Mouse (Mus musculus) CD8-positive naive resting alpha-beta T cell, adult 2 months (primary cell): ENCODE data around the gene Apbb1ip.
"Not testable (repeated sequence)": the region's sequence is repeated elsewhere in the genome, so short reads cannot be mapped to it uniquely, and the experiment has no call there.

Source experiments
- DNase-seq, 2 experiments: peaks; one replicate each; pipeline ENCODE4 v3.0.0; 2022; ENCODE audit warnings: low read depth in 2 of 2, low spot score in 2 of 2

Apbb1ip gene

DNA sequence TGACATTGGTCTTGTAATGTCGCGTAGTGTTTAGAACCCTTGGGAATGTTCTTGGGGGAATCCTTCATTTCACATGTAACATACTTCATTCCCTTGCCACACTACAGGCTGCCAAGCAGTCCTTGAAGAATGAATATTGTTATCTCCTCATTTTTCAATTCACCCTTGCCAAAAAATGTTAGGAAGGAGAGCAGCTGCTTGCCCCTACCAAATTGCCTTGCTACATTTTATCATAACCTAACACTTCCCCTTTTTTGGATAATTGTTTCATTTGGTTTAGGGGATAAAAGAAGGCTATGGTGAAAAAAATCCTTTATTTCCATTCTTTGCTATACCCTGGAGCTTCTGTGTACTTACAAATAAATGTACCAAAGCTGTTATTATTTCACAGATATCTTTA is 41.8 kb downstream of the Apbb1ip start:
- DNase-seq: no peak

DNA sequence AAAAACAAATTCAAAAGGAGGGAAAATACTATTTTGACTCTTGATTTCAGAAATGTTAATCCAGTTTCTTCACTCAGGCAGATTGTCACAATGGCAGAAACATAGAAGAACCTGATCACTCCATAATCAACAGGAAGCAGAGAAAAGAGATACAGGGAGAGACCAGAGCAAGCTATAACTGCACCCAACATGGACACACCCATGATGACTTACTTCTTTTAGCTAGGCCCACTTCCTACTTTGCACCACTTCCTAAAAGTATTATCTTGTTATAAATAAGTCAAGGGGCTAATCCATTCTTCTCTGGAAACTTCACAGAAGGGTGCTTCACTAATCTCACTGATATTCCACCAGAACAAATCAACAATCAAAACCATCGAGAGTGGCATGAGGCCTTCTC is 42.3 kb downstream of the Apbb1ip start:
- DNase-seq: no peak

DNA sequence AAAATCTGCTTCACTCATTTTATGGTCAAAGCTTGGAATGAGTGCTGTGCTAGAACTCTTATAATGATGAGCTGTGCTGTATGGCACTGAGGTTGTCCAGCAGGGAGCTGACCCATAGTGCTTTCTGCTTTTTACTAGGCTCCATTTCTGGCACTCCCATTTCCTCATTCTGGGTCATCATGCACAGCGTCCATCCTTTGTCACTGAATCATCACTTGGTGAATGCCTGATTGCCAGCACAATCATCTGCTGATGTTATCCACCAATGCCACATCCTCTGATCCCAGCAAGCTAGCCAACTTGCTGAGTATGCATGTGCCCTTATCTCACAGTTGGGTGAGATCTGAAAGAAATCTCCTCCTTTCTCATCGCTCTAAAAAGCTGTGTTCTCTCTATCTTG is 48.4 kb downstream of the Apbb1ip start:
- no peak for DNase-seq

DNA sequence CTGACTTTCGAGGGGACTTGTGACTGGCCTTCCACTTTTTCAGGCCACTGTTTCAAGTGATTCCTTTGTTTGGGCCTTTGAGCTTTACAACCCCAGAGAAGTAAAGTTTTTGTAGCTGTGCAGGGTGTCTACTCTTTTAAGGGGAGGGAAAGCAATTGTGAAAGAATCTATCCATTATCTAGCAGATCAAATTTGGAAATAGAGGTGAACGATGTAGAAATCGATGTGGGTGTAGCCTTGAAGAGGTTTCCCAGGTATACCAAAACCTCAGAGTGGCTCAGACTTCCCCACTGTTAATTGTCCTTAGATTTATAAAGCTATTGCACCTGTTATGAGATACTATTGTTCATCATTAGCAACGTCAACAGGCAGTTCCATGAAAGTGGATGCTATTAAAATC is 71.6 kb downstream of the Apbb1ip start:
- no peak for DNase-seq

DNA sequence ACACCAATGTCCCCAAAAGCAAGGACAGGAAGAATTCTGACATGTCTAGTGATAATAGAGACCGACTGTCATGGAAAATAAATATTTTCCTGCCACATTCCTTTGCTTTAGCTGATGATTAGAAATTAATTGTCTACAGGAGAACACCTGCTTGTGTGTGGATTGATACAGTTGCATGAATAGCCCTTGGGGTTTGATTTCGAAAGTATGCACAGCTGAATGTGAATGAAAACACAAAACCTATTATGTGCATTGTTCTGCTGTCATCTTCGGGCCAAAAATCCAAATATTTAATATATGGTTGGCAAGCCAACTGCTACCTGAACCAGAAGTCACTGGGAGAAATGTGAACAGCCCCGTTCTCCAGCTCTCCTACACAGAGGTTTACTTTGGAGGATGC is 78.0 kb downstream of the Apbb1ip start:
- DNase-seq: no peak

DNA sequence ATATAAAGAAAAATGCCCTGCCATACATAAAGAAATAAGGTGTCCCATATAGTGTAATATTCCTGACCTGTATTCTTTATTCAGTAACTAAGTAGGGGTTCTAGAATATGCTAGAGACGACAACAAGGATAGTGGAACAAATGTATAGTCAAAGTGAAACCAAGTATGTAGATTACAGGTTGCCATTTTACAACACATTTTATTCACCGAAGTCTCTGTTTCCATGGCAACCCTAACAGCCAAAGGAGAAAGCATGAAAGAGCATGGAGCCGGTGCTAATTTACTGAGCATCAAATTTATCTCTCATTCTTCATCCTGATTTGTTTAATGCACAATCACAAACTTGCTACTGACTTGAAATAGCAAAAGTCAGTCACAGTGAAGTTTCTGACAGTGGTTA is 83.6 kb downstream of the Apbb1ip start:
- no peak for DNase-seq

DNA sequence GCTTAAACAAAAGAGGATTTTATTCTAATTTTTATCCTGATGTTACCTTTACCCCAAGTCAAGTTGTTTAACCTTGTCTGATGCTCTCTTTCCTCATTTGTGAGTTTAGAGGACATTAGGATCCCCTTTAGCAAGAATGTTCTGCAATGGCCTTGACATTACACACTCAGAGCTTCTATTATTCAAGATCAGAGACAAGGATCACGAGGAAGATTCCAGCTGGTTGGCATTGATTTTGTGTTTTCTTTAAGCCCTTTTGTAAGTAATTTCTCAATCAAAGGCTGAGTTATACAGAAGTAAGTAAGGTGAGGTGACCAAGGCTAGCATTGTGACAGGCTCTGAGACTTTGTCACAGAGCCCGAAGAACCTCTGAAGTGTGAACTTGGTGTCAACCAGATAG is 88.3 kb downstream of the Apbb1ip start:
- no peak for DNase-seq

DNA sequence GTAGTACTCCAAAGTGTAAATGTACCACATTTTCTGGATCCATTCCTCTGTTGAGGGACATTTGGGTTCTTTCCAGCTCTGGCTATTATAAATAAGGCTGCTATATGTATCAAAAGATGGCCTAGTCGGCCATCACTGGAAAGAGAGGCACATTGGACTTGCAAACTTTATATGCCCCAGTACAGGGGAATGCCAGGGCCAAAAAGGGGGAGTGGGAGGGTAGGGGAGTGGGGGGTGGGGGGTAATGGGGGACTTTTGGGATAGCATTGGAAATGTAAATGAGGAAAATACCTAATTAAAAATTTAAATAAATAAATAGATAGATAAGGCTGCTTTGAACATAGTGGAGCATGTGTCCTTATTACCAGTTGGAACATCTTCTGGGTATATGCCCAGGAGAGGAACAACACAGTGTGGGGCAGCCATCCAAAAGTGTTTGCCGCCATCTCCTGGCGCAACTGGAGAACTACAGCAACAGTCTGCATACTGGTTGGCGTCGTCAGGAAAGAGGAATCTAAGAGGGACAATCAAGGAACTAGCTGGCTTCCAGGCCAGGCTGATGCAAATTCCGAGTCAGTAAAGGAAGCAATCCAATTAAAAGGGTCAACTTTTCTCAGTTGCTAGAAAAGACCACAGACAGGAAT is 90.6 kb downstream of the Apbb1ip start:
- DNase-seq: peak; percentile 30 to 48

DNA sequence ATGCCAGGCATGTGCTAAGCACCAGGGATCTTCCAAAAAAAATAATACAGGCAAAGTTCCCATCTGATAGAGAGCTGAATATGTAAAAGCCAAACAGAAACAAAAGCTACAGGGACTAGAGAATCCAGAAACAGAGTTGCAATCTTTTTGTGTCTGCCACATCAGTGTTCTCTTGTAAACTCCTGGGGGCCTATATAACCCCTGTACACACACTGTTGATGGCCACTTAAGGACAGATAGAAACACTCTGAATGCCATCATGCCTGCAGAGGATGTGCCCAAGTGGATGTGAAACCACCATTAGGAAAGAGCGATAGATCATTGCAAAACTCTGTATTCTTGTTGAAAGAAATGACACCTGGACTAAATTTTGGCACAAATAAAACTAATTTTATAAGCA is 91.9 kb downstream of the Apbb1ip start:
- DNase-seq: no peak

DNA sequence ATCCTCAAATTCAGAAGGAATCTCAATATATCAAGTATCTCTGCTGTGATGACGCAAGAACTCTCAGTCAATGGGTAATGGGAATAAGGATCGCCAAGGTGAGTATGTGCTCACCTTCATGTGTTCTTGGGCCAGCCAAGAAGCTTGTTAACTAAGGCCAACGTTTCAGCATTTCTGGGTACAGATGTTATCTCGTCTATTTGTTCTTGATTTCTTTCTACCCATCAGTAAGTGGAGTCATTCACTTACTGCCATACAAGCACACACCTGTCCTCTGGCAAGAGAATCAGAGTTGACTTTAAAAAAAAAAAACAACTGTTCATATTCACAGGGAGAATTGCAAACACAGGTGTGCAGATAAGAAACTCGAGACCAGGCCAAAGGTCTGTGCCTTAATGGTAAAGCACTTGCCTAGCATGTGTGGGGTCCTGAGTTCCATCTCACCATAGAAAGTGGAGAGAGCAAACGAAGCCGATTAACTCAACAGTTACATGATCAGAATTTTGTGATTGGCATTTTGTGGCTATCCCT is 93.1 kb downstream of the Apbb1ip start:
- DNase-seq: no peak

DNA sequence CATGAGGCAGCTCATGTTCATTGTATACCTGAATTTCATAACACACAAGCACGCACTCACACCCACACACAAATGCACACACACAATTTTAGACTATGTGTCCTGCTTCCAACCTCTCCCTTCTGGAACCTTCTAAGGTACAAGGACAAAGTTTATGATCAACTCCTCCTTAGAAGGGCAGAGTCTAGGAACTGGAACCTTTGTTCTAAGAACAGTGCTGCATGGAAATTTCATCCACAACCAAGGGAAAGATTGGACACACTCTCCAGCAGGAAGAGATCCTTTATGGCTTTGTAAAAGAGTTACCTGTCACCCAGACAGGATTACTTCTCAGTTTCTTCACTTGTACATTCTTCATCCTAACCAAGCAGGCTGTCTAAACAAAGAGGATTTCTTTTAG is 99.3 kb downstream of the Apbb1ip start:
- no peak for DNase-seq

DNA sequence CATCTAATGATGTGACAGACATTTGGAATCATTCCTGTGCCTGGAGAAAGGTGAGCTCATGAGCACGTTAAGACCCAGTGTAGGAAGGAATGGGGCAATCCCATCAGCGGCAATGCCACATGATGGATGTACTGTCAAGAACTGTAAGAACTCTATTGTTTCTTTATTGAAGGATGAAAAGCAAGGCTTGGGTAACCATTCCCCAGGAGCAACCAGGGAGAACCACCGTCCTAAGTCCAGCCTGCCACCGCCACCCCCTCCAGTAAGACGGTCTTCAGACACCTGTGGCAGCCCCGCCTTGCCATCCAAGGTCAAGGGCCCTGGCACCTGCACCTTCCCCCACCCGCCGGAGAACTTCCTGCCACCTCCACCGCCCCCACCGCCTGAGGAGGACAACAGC is 100.7 kb downstream of the Apbb1ip start:
- no peak for DNase-seq

DNA sequence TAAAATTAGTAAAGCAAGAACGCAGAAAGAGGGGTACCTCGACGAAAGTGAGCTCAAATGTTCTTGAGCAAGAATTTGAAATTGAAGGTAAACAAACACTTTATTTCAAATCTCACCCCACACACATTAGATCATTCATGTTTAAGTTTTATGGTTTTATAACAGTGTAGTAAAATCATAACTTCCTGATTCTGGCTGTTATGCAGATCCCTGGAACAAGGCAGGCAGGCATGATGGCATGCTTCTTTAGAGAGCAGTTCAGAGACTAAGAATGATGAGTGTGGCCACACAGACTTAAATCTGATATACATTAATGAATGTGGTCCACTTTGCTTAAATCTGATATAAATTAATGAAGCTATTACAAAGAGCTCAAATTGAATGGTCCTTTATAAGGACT is 102.7 kb downstream of the Apbb1ip start:
- no peak for DNase-seq

DNA sequence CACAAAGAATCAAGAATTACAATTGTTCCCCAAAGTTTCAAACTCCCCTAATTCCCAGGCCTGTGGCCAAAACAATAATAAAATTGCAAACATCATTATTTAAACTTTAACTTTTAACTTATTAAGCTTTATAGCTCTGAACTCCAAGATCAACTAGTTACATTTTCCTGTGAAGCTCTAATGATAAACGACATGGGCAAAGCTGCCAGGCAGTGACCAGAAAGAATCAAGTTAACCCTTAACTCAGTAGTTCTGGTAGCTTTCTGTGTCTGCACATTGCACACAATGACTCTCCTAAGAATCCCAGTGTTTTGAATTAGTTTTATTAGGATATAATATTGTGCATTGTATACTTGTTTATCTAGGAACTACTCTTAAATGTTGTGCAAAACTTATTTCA is 104.9 kb downstream of the Apbb1ip start:
- DNase-seq: no peak

DNA sequence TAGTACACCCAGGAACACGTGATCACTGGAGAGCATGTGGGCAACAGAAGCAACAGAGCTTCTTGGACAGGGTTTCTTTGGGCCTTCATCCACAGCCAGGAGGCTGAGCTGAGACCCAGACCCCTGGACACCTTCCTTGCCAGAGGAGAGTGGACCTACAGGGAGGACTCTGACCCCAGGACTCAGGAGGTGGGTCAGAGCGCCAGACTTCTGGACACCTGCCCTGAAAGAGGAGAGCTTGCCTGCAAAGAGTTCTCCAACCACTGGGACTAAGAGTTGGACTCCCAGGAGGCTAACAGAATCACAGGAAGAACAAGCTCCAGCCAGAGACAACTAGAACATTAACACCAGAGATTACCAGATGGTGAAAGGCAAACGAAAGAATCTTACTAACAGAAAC is 106.8 kb downstream of the Apbb1ip start:
- DNase-seq: not testable (repeated sequence)

DNA sequence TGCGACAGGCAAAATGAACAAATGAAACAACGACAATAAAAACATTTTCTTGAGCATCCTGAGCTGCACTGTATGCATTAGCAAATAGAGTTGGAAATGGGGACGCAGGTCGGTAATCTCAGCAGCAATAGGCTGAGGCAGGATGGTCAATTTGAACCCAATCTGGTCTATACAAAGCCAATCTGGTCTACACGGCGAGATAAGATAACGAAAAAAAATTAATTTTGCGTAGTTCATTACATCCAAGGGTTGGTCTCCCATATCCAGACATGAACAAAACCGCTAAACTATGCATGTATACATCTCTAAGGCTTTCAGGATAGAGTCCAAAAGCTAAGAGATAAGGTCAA is 121.0 kb downstream of the Apbb1ip start:
- no peak for DNase-seq

DNA sequence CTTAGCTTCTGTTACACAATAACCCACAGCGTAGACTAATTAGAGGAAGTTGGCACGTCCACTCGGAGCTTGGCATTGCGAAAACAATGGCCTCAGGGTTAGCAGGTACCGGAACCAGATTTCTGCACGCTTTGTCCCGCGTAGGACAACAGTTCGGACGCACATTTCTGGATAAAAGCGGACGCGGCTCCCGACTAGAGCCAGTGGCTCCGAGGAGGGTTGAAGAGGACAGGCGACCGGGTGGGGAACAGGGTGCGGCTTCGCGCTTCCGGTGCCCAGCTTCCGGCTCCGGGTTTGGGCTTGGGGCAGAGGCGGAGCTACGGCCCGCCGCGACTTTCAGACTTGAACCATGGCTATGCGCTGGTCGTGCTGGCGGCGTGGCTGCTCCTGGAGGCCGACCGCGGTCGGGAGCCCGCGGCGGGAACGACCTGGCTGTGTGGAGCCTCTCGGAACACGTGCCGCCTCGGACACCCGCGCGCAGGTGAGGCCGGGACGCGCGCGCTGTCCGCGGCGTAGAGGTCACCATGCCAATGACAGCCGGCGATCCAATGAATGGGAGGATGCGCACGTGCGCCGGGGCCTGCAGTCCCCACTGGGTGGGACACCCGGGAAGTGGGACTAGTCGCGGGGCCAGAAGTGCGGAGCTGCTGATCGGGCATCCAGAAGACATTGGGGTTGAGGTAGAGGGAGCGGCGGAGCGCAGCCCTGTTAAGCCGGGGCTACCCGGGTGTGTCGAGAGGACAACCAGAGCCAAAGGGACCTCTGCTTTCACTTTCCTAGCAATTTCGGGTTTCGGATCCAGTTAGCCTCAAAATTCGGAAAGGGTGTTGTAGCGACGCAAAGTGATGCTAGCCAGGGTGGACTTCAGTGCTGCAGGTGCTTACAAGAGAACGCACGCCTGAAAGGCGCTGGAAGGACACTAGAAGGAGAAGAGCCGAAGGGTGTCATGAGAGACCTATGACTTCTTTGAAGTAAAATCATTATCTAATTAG is 121.7 kb downstream of the Apbb1ip start, which contains the start of gene Pdss1:
Gene Pdss1 (plus strand): TSS at position 241 of the 992 bp plus-strand sequence.
- peak; percentile 69 to 74 for DNase-seq

DNA sequence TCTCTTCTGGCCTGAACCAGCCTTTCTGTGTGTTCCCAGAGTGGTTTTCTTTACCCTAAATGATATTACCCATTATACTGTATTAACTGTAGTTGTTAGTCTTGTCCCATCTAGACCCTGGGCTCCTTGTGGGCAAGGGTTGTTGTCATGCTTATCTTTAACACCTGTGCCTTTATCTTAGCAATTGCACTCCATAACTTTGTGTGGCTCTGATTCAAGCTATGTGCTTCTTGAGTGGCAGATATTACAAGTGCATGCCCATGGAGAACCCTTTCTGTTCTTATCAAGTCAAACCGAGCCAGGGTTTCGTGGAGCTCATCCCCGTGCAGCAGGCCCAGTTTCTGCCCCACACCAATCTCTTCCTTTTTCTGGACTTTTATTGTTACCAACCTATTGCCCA is 130.1 kb downstream of the Apbb1ip start:
- no peak for DNase-seq

DNA sequence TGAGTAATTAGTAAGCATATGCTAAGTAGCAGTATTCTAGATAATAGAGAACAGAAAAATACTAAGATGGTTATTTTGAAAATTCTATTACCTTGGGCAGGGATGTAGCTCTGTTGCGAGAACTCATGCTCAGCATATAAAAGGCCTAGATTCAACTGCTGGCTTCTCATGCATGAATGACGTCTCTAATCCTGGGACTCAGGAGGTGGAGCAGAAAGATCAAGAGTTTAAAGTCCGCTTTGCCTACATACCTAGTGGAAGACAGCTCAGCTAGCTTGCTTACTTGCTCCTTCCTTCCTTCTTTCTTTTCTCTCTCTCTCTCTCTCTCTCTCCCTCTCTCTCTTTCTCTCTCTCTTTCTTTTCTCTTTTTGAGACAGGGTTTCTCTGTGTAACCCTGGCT is 140.5 kb downstream of the Apbb1ip start:
- DNase-seq: no peak

DNA sequence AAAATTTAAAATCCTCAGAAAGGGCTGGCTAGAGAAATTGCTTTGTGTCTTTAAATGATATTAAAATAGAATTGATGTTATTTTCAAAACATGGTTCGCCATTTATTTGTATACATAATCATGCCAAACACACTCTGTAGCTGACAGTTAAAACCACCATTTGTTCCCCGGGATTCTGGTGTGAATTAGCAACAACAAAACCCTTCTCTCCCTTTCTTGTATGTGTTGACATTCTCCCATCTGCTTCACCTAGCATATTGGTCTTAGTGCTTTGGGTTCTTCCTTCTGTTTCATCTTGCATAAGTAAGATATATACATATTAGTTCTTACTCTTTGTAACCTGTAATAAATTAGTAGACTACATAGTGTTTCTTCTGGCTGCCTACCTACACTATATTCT is 144.8 kb downstream of the Apbb1ip start:
- no peak for DNase-seq
